Mouse (Mus musculus): ENCODE results near the gene Nr2f1. TPM values are rescaled to one million over a fixed set of nuclear protein-coding genes. Genes with fewer than 3 reads are reported as not detected.

Gene Nr2f1
- polyA plus RNA-seq, 1 experiment from 2014 or later: 13.8 TPM

- peaks cover 95% of the 10 kb centered on the region for H3K27me3 ChIP-seq (ENCODE audit: insufficient read depth, poor library complexity, severe bottlenecking)
- under 1% methylated on average over 15 of the region's 15 CpGs for whole genome bisulfite sequencing
- H3K36me3 ChIP-seq: no peaks in the 10 kb centered on the region
- H3K27ac ChIP-seq: no peak overlapping the region
- no peaks in the 10 kb centered on the region for H3K9me3 ChIP-seq
- no peaks in the 10 kb centered on the region for H3K4me1 ChIP-seq
- peak overlapping the region; percentile 25; the same call in 1 of the 2 replicates for H3K4me3 ChIP-seq
- no peak for DNase-seq (ENCODE audit: low spot score)
Measured at GRCm38 (mm10) chr13:78171320-78171719, 28.2 kb downstream of the Nr2f1 start.

GRCm38 (mm10) chr13:78168166-78168565 is 31.4 kb downstream of the Nr2f1 start:
- H3K4me1 ChIP-seq: no peaks in the 10 kb centered on the region
- no peak overlapping the region for H3K4me3 ChIP-seq
- peaks cover 85% of the 10 kb centered on the region for H3K27me3 ChIP-seq (ENCODE audit: insufficient read depth, poor library complexity, severe bottlenecking)
- no peak overlapping the region for H3K27ac ChIP-seq
- no peaks in the 10 kb centered on the region for H3K9me3 ChIP-seq
- DNase-seq (ENCODE audit: low spot score): no peak
- H3K36me3 ChIP-seq: no peaks in the 10 kb centered on the region
- WGBS: 44% methylated on average over 4 of the region's 4 CpGs

GRCm38 (mm10) chr13:78164941-78165340 is 34.6 kb downstream of the Nr2f1 start:
- peaks cover 52% of the 10 kb centered on the region for H3K27me3 ChIP-seq (ENCODE audit: insufficient read depth, poor library complexity, severe bottlenecking)
- no peak overlapping the region for H3K4me3 ChIP-seq
- H3K36me3 ChIP-seq: no peaks in the 10 kb centered on the region
- no peak for DNase-seq (ENCODE audit: low spot score)
- H3K27ac ChIP-seq: no peak overlapping the region
- H3K4me1 ChIP-seq: no peaks in the 10 kb centered on the region
- no peaks in the 10 kb centered on the region for H3K9me3 ChIP-seq

GRCm38 (mm10) chr13:78163087-78163958 is 36.2 kb downstream of the Nr2f1 start:
- H3K4me3 ChIP-seq: peak overlapping the region; percentile 77
- peak overlapping the region; percentile 88 for H3K27ac ChIP-seq
- no peaks in the 10 kb centered on the region for H3K9me3 ChIP-seq
- no peaks in the 10 kb centered on the region for H3K36me3 ChIP-seq
- H3K27me3 ChIP-seq (ENCODE audit: insufficient read depth, poor library complexity, severe bottlenecking): peaks cover 40% of the 10 kb centered on the region
- WGBS: under 1% methylated on average over 86 of the region's 86 CpGs
- DNase-seq (ENCODE audit: low spot score): peak; percentile 93
- H3K4me1 ChIP-seq: no peaks in the 10 kb centered on the region

DNA sequence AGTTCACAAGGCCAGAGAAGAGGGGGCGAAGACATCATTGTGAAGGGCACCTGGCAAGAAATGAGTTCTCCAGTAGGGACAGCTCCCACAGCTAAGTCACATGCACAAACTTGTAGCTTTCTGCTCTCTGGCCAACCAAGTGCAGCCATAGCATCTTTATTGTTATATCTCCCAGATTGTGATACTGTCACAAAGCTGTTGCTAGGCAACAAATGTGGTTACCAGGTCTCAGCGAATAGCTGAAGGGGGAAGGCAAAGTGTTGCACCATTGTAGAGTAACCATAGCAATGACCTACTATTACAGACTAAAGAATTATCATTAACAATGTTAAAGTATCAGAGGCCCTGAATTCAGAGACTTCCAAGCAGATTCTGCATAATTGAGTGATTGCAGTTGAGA is 37.4 kb downstream of the Nr2f1 start:
- H3K27me3 ChIP-seq (ENCODE audit: insufficient read depth, poor library complexity, severe bottlenecking): peaks cover 28% of the 10 kb centered on the region
- no peaks in the 10 kb centered on the region for H3K9me3 ChIP-seq
- H3K4me1 ChIP-seq: no peaks in the 10 kb centered on the region
- no peak overlapping the region for H3K4me3 ChIP-seq
- WGBS: 53% methylated on average over 2 of the region's 2 CpGs
- no peaks in the 10 kb centered on the region for H3K36me3 ChIP-seq
- H3K27ac ChIP-seq: no peak overlapping the region
- DNase-seq (ENCODE audit: low spot score): no peak

GRCm38 (mm10) chr13:78157465-78157864 is 42.1 kb downstream of the Nr2f1 start:
- Histone ChIP-seq H3K27ac (no peak overlapping the region), H3K9me3 (no peaks in the 10 kb centered on the region), H3K36me3 (no peaks in the 10 kb centered on the region)

More at GRCm38 (mm10) chr13:78157465-78157864, 42.1 kb downstream of the Nr2f1 start:
- Histone ChIP-seq H3K4me3 (no peak overlapping the region), H3K4me1 (no peaks in the 10 kb centered on the region), H3K27me3 (ENCODE audit: insufficient read depth, poor library complexity, severe bottlenecking) (no peaks in the 10 kb centered on the region)
- no peak for DNase-seq (ENCODE audit: low spot score)
- 86% methylated on average over 5 of the region's 5 CpGs for WGBS

Other genes with a start within 250 kb of the Nr2f1 start
- 0.83 and 1.6 TPM in 2 replicates for gene Pou5f2, start 174.9 kb downstream of the Nr2f1 start, polyA plus RNA-seq (2016; fragmentation: Nextera tagmentation; extraction: Ambion mirVana)